Mouse (Mus musculus) regulatory T cell (primary cell): ENCODE results near the gene Cd69.

Experiments used
- in situ Hi-C: fragments of 300-600 bp; cut with MboI, MseI; formaldehyde crosslinking; loops from one replicate; pipeline ENCODE4 v1.15.1; 2025; ENCODE audit warnings: high pct_unique_total_duplicates

Cd69 gene

GRCm38 (mm10) chr6:129228935-129229773 is 46.1 kb downstream of the Cd69 start:
- in situ Hi-C loops, result no loop called here

- in situ Hi-C loops, result no loop called here
Observed at GRCm38 (mm10) chr6:129225078-129225477, 50.2 kb downstream of the Cd69 start.

- in situ Hi-C loops, result no loop called here
Observed at GRCm38 (mm10) chr6:129224090-129224489, 51.1 kb downstream of the Cd69 start.

GRCm38 (mm10) chr6:129223611-129224010 is 51.6 kb downstream of the Cd69 start:
- in situ Hi-C loops, result no loop called here

- in situ Hi-C loops, result no loop called here
Observed at GRCm38 (mm10) chr6:129222188-129222800, 52.9 kb downstream of the Cd69 start.

GRCm38 (mm10) chr6:129221053-129221452 is 54.2 kb downstream of the Cd69 start:
- in situ Hi-C loops, result no loop called here

- in situ Hi-C loops, result no loop called here
Observed at GRCm38 (mm10) chr6:129219897-129220517, 55.2 kb downstream of the Cd69 start.

GRCm38 (mm10) chr6:129218191-129218696 is 57.0 kb downstream of the Cd69 start:
- in situ Hi-C loops, result no loop called here
